ENCODE assay signal across 8 mouse cellular contexts in genomic region chr11:62630225-62630821, GRCm38 (mm10). TPM values are rescaled to one million over a fixed set of nuclear protein-coding genes. Genes with fewer than 3 reads are reported as not detected.
DNase-seq lines count a peak whose midpoint lies in the region; ATAC-seq and TF ChIP-seq lines count a peak whose summit lies in the region.

No protein-coding gene starts in this region.

- peak overlapping the region; percentile 31 for H3K9ac ChIP-seq in forebrain, embryonic 15.5 days (replicated peaks)
- H3K9ac ChIP-seq in liver, embryonic 13.5 days = peak overlapping the region; percentile 29; the same call in 1 of the 2 replicates

- 2% methylated on average over 11 of the region's 11 CpGs for WGBS in forebrain, embryonic 15.5 days
- WGBS in liver, embryonic 13.5 days (ENCODE audit: insufficient replicate concordance) = 13% methylated on average over 11 of the region's 11 CpGs

- no peak for DNase-seq in frontal cortex, postnatal 10 days (ENCODE audit: low spot score in 2 of 2)
- DNase-seq in liver, embryonic 13.5 days = no peak
- no peak for DNase-seq in right cerebral cortex, postnatal 14 days
- no peak for DNase-seq in kidney, adult 9 months
- no peak for DNase-seq in right cerebral cortex, postnatal 4 days

- H3K9me3 ChIP-seq in E14TG2a.4 (ENCODE audit: low read length) = no peaks in the 10 kb centered on the region
- no peaks in the 10 kb centered on the region for H3K9me3 ChIP-seq in forebrain, embryonic 15.5 days
- H3K9me3 ChIP-seq in liver, embryonic 13.5 days (replicated peaks) = no peaks in the 10 kb centered on the region

- peak overlapping the region; percentile 71 for H3K4me3 ChIP-seq in E14TG2a.4 (replicated peaks; ENCODE audit: low read length)
- peak overlapping the region; percentile 22 for H3K4me3 ChIP-seq in forebrain, embryonic 15.5 days
- 0 out of 2 replicates have a peak overlapping the region, but pooled peaks have one; percentile 10 for H3K4me3 ChIP-seq in liver, embryonic 13.5 days (replicated peaks)

- peak; percentile 13; the same call in 1 of the 2 replicates for ATAC-seq in frontal cortex, adult (ENCODE audit: low TSS enrichment)
- peak; percentile 75 for ATAC-seq in forebrain, embryonic 15.5 days (replicated peaks)
- no peak for ATAC-seq in liver, embryonic 13.5 days (ENCODE audit: low read depth)

- peak overlapping the region; percentile 80 for H3K27ac ChIP-seq in forebrain, embryonic 15.5 days (replicated peaks)
- no peak overlapping the region for H3K27ac ChIP-seq in liver, embryonic 13.5 days

- peak overlapping the region; percentile 46 for H3K4me2 ChIP-seq in forebrain, embryonic 15.5 days (replicated peaks)
- peak overlapping the region; percentile 50 for H3K4me2 ChIP-seq in liver, embryonic 13.5 days

- no peaks in the 10 kb centered on the region for H3K27me3 ChIP-seq in E14TG2a.4 (ENCODE audit: insufficient read depth, low read length)
- no peaks in the 10 kb centered on the region for H3K27me3 ChIP-seq in forebrain, embryonic 15.5 days
- no peaks in the 10 kb centered on the region for H3K27me3 ChIP-seq in liver, embryonic 13.5 days

- no peak for TF ChIP-seq CTCF in E14TG2a.4 (conservative IDR thresholded peaks at IDR 0.05; ENCODE audit: low read length)

- peaks cover 36% of the 10 kb centered on the region for H3K4me1 ChIP-seq in E14TG2a.4 (replicated peaks; ENCODE audit: low read depth, low read length)
- peaks cover 33% of the 10 kb centered on the region for H3K4me1 ChIP-seq in forebrain, embryonic 15.5 days
- H3K4me1 ChIP-seq in liver, embryonic 13.5 days (replicated peaks) = peaks cover 45% of the 10 kb centered on the region

- no peaks in the 10 kb centered on the region for H3K36me3 ChIP-seq in E14TG2a.4 (ENCODE audit: insufficient read depth, low read length)
- H3K36me3 ChIP-seq in forebrain, embryonic 15.5 days = no peaks in the 10 kb centered on the region
- H3K36me3 ChIP-seq in liver, embryonic 13.5 days = no peaks in the 10 kb centered on the region

RNA-seq across cellular contexts. Expression of gene Lrrc75a, which starts 18.0 kb away (rescaled TPM):
- polyA plus RNA-seq in forebrain, embryonic 15.5 days (2015; fragmentation: Nextera tagmentation; extraction: Ambion mirVana) = 11.1 and 11.3 TPM in 2 replicates
- polyA plus RNA-seq in liver, embryonic 13.5 days (2015; fragmentation: Nextera tagmentation; extraction: Ambion mirVana) = 1.3 and 1.4 TPM in 2 replicates

RNA-seq across cellular contexts. Expression of gene Mmgt2, which starts 18.1 kb away (rescaled TPM):
- 26.2 and 30.7 TPM in 2 replicates for polyA plus RNA-seq in forebrain, embryonic 15.5 days (2015; fragmentation: Nextera tagmentation; extraction: Ambion mirVana)
- polyA plus RNA-seq in liver, embryonic 13.5 days (2015; fragmentation: Nextera tagmentation; extraction: Ambion mirVana) = 12.2 and 12.3 TPM in 2 replicates

RNA-seq across cellular contexts. Expression of gene Trpv2, which starts 56.0 kb away (rescaled TPM):
- 17.1 and 19.8 TPM in 2 replicates for polyA plus RNA-seq in forebrain, embryonic 15.5 days (2015; fragmentation: Nextera tagmentation; extraction: Ambion mirVana)
- polyA plus RNA-seq in liver, embryonic 13.5 days (2015; fragmentation: Nextera tagmentation; extraction: Ambion mirVana) = 6.6 and 7.2 TPM in 2 replicates

Comparison
In these comparisons a context has a peak if more than half of its experiments do, and no peak if none do; other contexts are left out.
1. H3K4me3 ChIP-seq: peak in every context shown above with its lines; median percentile 71 in E14TG2a.4; 22 in forebrain, embryonic 15.5 days; 10 in liver, embryonic 13.5 days.